Mouse (Mus musculus): ENCODE measurements at regions not wholly inside any gene's neighbourhood (a gene's known extent, or its start where the extent isn't known, plus 50 kb on each side); places are given as distances from the start of the nearest gene placed in this dataset.
"Not testable (repeated sequence)": the region's sequence is repeated elsewhere in the genome, so short reads cannot be mapped to it uniquely, and the experiment has no call there.

DNA sequence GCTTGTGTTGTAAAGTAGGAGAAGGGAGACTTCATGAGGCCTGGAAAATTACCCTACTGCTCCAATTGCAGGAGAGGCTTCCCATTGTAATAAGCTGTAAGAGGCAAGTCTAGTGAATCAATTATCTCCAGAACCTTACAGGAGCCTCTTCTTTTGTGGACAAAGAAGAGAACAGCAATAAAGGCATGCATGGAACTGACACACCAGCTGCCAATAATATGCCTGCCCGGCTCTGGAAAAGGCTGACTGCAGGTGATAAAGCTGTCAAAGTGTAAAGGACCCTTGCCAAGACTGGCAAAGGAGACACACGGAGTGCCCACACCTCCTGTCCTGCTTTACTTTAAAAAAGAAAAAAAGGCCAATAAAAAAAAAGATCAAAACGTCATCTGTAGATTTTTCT, 209.0 kb downstream of the Faxc start:
- Histone ChIP-seq H3K9me3 (no peaks in the 10 kb centered on the region), H3K4me3 (no peak overlapping the region), H3K4me1 (no peaks in the 10 kb centered on the region), H3K36me3 (no peaks in the 10 kb centered on the region), H3K4me2 (no peak overlapping the region), H3K27me3 (no peaks in the 10 kb centered on the region), H3K27ac (no peak overlapping the region), H3K9ac (no peak overlapping the region)
- WGBS = 63% methylated on average over 3 of the region's 3 CpGs
- no peak for ATAC-seq (ENCODE audit: borderline replicate concordance, extremely low read depth, low FRiP score, low TSS enrichment)

DNA sequence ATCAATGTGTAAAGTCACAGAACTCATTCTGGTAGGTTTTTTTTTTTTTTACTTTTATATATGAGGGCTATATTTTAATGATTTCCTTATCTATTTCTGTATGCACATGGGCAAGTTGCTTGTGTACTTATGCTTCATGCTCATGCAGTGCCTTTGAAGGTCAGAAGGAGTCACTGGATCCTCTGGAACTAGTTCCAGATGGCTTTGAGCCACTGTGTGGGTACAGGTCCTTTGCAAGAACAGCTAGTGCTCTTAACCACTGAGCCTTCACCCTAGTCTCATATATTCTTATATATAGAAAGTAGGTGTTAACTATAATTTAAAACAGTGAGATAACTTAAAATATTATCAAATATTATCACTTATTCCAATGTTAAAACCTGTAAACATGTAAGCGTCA, 212.4 kb downstream of the Faxc start:
- no peak for ATAC-seq (ENCODE audit: borderline replicate concordance, extremely low read depth, low FRiP score, low TSS enrichment)
- Histone ChIP-seq H3K9me3 (no peaks in the 10 kb centered on the region), H3K27ac (no peak overlapping the region), H3K9ac (no peak overlapping the region), H3K4me3 (no peak overlapping the region), H3K4me1 (0 out of 2 replicates have a peak, but pooled peaks cover 3% of the 10 kb centered on the region), H3K4me2 (no peak overlapping the region), H3K36me3 (no peaks in the 10 kb centered on the region), H3K27me3 (no peaks in the 10 kb centered on the region)
- 94% methylated on average over 1 of the region's 1 CpGs for WGBS

DNA sequence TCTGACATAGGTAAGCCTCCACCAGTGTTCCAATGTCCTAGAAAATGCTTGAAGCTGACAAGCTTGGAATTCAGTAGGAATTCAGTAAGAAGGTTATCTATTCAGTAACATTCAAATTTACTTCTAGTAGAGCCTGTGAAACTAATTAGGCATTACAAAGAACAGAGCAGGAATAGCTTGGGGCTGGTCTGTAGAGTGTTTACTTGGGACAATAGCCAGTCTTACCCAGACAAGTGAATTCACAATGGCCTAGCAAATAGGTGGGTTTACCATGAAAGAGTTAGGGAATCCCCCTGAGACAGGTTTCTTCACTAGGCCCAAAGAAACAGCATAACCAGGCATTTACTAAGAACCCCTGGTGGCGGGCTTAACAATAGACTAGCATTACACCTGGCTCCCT, 212.5 kb upstream of the Fbxl4 start:
- H3K27me3 ChIP-seq, H3K27ac ChIP-seq, H3K9ac ChIP-seq: not testable (repeated sequence)

DNA sequence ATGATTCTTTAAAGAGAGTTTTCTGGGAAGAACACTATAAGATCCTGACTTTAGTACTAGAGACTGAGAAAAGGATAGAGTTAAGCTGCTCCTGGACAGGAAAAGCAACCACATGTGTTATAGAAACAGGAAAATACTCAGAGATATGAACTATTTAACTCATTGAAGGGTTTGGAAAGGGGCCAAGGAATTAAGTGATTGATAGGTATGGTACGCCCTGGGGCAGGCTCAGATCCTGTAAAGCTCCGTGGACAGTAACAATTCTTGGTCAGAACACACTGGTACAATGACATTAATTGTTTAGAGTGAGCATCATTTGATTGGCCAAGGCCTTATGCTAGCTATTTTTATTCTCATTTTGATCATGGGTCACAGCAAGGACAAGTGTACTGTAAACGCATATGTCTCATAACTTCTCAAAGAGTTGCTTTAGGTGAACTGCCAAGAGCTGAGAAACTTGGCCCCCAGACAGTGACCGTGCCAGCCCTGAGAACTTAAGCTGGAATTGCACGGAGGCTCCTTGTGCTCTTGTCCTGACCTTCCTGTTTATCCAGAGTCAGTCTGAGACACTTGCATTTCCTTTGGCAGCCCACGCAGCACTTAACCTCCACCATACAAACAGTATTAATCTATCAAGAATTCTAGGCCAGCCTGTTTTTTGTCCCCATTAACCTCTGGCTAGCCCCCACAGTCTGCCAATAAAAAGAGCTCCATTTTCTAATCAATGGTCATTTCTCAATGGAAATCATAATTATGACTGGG, 210.5 kb upstream of the Fbxl4 start:
- 0 out of 2 replicates have a peak, but pooled peaks cover 3% of the 10 kb centered on the region for H3K4me1 ChIP-seq
- peaks cover 9% of the 10 kb centered on the region for H3K27me3 ChIP-seq
- 20% methylated on average over 6 of the region's 6 CpGs for WGBS
- H3K9me3 ChIP-seq = no peaks in the 10 kb centered on the region
- no peak overlapping the region for H3K4me2 ChIP-seq
- no peak overlapping the region for H3K9ac ChIP-seq
- no peak overlapping the region for H3K27ac ChIP-seq
- no peak for ATAC-seq (ENCODE audit: borderline replicate concordance, extremely low read depth, low FRiP score, low TSS enrichment)
- no peaks in the 10 kb centered on the region for H3K36me3 ChIP-seq
- no peak overlapping the region for H3K4me3 ChIP-seq

More for the DNA sequence above, 212.5 kb upstream of the Fbxl4 start:
- not testable (repeated sequence) for H3K4me2 ChIP-seq; H3K4me3 ChIP-seq; H3K36me3 ChIP-seq; H3K9me3 ChIP-seq; H3K4me1 ChIP-seq; ATAC-seq (ENCODE audit: borderline replicate concordance, extremely low read depth, low FRiP score, low TSS enrichment)
- WGBS = 69% methylated on average over 1 of the region's 1 CpGs

DNA sequence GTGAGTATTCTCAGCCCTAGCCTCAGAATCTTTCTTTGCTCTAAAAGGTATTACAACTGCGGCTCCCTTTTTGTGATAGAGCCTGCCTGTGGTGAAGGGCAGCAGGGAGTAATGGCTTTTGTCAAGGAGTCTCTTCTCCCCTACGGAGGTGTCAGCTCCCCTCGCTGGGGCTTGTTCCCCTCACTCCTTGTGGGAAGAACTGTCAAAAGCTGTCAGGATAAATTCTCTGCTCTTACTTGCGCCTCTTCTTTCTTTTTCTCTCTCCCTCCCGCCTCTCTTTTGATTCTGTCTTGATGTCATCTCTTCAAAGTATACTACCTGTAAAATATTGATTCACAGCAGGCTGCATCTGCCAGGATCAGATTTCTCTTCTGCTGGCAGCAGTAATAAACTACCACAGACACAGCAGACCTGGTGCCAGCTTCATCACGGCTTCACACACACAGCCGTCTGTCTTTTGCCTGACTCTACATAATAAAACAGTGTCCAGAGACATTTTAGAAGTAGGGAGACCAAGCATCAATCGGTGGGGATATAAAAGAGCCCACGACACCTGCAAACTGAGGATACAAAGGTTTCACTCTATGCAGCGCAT, 205.3 kb upstream of the Fbxl4 start:
- Histone ChIP-seq H3K9me3 (no peaks in the 10 kb centered on the region), H3K4me2 (no peak overlapping the region), H3K27me3 (peaks cover 35% of the 10 kb centered on the region), H3K4me3 (no peak overlapping the region), H3K27ac (no peak overlapping the region), H3K4me1 (no peaks in the 10 kb centered on the region), H3K36me3 (no peaks in the 10 kb centered on the region), H3K9ac (no peak overlapping the region)
- 16% methylated on average over 10 of the region's 10 CpGs for WGBS
- no peak for ATAC-seq (ENCODE audit: borderline replicate concordance, extremely low read depth, low FRiP score, low TSS enrichment)

DNA sequence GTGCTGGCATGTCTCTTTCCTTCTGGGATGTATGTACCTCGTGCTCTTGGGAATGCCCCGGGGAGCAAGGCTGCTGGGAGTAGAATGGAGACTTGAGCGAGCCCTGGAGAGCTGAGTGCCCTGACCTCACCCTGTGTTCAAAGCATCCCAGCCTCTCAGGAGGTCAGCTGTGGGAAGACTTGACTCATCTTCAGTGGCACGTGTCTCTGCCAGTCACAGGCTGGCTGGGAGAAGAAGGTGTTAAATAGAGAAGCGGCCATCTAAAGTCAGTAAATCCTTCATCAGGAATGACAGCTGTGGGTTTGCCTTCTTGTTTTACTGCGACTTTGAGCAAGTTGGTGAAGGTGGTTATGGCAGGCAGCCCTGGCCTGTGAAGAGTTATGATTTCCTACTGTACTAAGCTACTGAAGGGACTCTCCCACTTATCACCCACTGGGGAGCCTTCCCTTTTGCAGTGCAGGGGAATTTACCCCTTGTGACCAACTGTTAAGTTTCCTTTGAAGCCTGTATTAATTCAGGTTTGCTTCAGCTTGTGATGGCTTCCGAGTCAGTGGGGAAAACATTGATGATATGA, 204.3 kb upstream of the Fbxl4 start:
- no peak overlapping the region for H3K4me2 ChIP-seq
- no peak for ATAC-seq (ENCODE audit: borderline replicate concordance, extremely low read depth, low FRiP score, low TSS enrichment)
- peaks cover 35% of the 10 kb centered on the region for H3K27me3 ChIP-seq
- H3K4me1 ChIP-seq = no peaks in the 10 kb centered on the region
- no peak overlapping the region for H3K4me3 ChIP-seq
- no peak overlapping the region for H3K27ac ChIP-seq
- WGBS = 14% methylated on average over 7 of the region's 7 CpGs
- H3K9me3 ChIP-seq = no peaks in the 10 kb centered on the region
- no peaks in the 10 kb centered on the region for H3K36me3 ChIP-seq
- H3K9ac ChIP-seq = no peak overlapping the region

DNA sequence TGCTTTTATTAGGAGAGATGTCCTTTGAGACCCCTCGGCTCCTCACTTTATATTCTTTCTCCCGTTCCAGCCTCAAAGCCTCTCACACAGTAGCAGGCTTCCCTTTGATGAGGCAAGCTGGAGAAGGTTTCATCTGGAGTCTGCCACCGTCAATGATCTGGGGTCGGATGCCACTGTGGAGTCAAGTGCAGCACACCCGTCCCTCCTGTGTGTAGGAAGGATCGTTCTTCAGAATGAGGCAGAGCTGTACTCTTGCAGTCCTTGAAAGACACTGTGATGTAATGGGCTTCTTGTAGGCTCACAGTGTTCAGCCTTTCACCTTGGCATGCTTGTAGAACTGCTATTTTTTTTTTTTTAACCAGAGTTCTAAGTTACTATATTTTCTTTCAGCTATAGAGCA, 203.7 kb upstream of the Fbxl4 start:
- Histone ChIP-seq H3K27me3 (peaks cover 35% of the 10 kb centered on the region), H3K4me3 (no peak overlapping the region), H3K36me3 (no peaks in the 10 kb centered on the region), H3K4me2 (no peak overlapping the region), H3K9me3 (no peaks in the 10 kb centered on the region), H3K27ac (no peak overlapping the region), H3K9ac (no peak overlapping the region), H3K4me1 (no peaks in the 10 kb centered on the region)
- ATAC-seq (ENCODE audit: borderline replicate concordance, extremely low read depth, low FRiP score, low TSS enrichment) = no peak
- WGBS = 31% methylated on average over 6 of the region's 6 CpGs

DNA sequence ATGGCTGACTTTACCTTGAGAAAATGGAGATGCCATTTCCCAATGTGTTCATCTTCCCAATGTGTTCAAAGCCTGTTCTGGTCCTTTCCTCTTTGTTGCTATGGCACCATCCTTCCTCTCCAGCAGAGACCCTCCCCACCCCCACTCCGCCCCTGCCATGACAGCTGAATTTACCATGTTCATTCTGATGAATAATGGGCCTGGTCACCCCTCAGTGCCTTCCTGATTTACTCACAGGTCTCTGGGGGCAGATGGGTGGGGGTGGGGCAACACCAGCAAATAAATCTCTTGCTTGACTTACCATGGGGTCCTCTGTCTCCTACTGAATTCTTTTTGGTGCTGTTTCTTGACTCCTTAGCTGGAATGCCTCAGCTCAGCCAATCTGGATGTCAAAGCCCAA, 170.9 kb upstream of the Fbxl4 start:
- Histone ChIP-seq H3K4me3 (no peak overlapping the region), H3K27ac (no peak overlapping the region), H3K4me2 (no peak overlapping the region), H3K36me3 (no peaks in the 10 kb centered on the region), H3K4me1 (no peaks in the 10 kb centered on the region), H3K27me3 (no peaks in the 10 kb centered on the region), H3K9me3 (no peaks in the 10 kb centered on the region), H3K9ac (no peak overlapping the region)
- WGBS = 57% methylated on average over 1 of the region's 1 CpGs
- no peak for ATAC-seq (ENCODE audit: borderline replicate concordance, extremely low read depth, low FRiP score, low TSS enrichment)

DNA sequence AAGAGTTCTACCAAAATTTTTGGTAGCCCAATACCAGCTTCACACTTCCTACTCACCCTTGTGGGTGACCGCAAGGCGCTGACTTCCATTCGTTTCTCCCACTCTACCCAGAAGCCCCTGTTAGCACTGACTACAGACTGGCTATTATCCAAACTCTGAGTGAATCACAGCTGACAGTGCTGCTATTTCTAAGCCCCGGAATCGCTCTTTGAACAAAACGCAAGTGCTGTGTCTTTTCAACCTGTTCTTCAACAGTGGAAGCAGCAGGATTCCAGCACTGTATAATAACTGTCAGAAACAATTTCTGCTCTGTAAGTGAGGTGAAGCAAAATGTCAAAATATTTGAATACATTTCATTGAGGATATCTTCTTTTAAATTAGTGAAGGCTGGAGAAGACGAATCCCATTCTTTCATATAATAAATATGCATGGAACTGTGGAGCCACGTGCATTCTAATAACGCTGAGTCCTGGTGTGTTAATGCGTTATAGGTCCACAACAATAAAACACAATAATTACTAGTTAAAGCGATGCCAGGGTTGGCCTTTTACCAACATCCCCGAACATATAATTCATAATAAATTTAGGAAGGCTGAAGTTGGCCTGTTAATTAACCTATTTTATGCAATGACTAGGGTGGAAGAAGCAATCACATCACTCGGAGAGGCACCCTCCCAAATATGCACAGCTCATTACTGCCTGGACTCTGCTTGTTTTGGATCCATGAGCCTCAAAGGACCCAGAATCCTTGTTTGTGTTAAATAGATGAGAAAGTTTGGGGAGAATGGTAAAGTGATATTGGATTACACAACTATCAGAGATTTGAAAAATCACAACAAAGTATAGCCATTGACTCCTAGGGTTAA, 169.0 kb upstream of the Fbxl4 start:
- H3K4me3 ChIP-seq = no peak overlapping the region
- no peaks in the 10 kb centered on the region for H3K27me3 ChIP-seq
- H3K27ac ChIP-seq = no peak overlapping the region
- H3K36me3 ChIP-seq = no peaks in the 10 kb centered on the region
- 76% methylated on average over 13 of the region's 13 CpGs for WGBS
- no peak overlapping the region for H3K4me2 ChIP-seq
- no peaks in the 10 kb centered on the region for H3K4me1 ChIP-seq
- H3K9me3 ChIP-seq = no peaks in the 10 kb centered on the region
- no peak for ATAC-seq (ENCODE audit: borderline replicate concordance, extremely low read depth, low FRiP score, low TSS enrichment)
- no peak overlapping the region for H3K9ac ChIP-seq

DNA sequence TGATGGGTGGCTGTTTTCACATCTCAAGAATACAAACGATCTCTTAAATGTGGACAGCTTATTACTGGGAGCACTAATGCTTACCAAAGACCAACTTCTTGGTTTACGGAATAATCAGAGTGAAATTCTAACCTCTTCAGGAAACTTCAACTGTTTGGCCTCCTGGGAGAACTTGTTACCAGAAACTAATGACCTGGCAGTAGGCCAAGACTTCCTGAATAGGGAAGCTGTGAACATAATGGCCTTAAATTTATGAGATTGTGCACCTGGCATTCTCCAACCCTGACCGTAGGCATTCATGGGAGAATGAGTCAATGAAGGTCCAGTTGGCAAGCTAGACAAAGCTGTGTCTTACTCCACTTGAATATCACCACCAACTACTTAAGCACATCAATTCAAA, 160.8 kb upstream of the Fbxl4 start:
- Histone ChIP-seq H3K27me3 (no peaks in the 10 kb centered on the region), H3K9me3 (no peaks in the 10 kb centered on the region), H3K27ac (no peak overlapping the region), H3K9ac (no peak overlapping the region), H3K4me3 (no peak overlapping the region), H3K4me2 (no peak overlapping the region), H3K36me3 (no peaks in the 10 kb centered on the region), H3K4me1 (no peaks in the 10 kb centered on the region)
- WGBS = 56% methylated on average over 3 of the region's 3 CpGs
- no peak for ATAC-seq (ENCODE audit: borderline replicate concordance, extremely low read depth, low FRiP score, low TSS enrichment)

DNA sequence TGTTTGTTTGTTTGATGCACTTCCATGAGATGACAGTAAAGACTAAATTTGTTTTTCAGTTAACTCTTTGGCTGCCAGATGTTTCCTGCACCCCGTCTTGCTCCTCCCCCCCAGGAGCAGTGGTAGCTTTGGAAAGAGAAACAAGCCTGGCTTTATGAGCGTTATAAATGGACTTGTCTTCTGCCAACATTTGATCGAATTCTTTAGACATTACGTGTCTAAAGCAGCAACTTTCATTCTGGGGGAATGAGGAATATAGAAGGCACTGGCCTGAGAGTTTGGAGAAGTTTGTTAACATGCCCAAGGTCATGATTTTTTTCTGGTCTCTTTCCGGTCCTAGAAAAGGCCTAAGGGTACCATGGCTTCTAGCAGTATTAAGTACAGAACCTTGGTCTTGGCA, 148.8 kb upstream of the Fbxl4 start:
- WGBS = 74% methylated on average over 5 of the region's 5 CpGs
- no peak for ATAC-seq (ENCODE audit: borderline replicate concordance, extremely low read depth, low FRiP score, low TSS enrichment)
- no peaks in the 10 kb centered on the region for H3K4me1 ChIP-seq
- no peaks in the 10 kb centered on the region for H3K27me3 ChIP-seq
- no peak overlapping the region for H3K27ac ChIP-seq
- no peak overlapping the region for H3K4me2 ChIP-seq
- no peaks in the 10 kb centered on the region for H3K9me3 ChIP-seq
- H3K36me3 ChIP-seq = no peaks in the 10 kb centered on the region
- no peak overlapping the region for H3K4me3 ChIP-seq
- no peak overlapping the region for H3K9ac ChIP-seq

DNA sequence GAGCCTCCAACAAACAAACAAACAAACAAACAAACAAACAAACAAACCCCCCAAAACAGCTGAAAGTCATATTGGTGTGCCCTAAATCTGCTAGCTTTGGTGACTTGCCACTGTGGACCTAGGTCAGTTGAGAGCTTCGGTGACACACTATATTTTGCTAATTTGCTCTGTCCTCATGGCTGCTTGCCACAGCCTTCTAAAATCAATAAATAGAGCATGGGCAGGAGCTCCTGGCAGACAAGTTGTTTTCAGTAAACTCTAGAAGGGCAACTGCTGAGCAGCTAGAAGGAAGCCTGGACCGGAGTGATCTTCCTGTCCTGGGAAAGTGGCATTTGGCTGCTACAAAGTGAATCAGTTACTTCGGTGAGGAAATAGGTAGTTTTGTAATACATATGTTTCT, 119.7 kb upstream of the Fbxl4 start:
- ATAC-seq (ENCODE audit: borderline replicate concordance, extremely low read depth, low FRiP score, low TSS enrichment) = no peak
- no peak overlapping the region for H3K4me2 ChIP-seq
- H3K9ac ChIP-seq = no peak overlapping the region
- no peaks in the 10 kb centered on the region for H3K9me3 ChIP-seq
- no peaks in the 10 kb centered on the region for H3K4me1 ChIP-seq
- WGBS = 85% methylated on average over 3 of the region's 3 CpGs
- no peak overlapping the region for H3K27ac ChIP-seq
- H3K4me3 ChIP-seq = no peak overlapping the region
- H3K36me3 ChIP-seq = no peaks in the 10 kb centered on the region
- H3K27me3 ChIP-seq = no peaks in the 10 kb centered on the region
